Comparison of ENCODE assay signal across 18 mouse cellular contexts in genomic region chr2:24441899-24442298, GRCm38 (mm10). TPM values are rescaled to one million over a fixed set of nuclear protein-coding genes. Genes with fewer than 3 reads are reported as not detected.
"Had no signal": no experiment of that assay in that cellular context is flagged by ENCODE, and none has a peak within 500 bp of the region (broad histone marks: within the 10 kb centered on the region; RNA-seq: fewer than 3 reads in every experiment).

No protein-coding gene starts in this region.

- ATAC-seq: liver, embryonic 12.5 days; midbrain, embryonic 13.5 days had no signal

- H3K4me2 ChIP-seq: limb, embryonic 15.5 days; liver, embryonic 12.5 days; lung, embryonic 15.5 days; midbrain, embryonic 13.5 days; neural tube, embryonic 13.5 days; stomach, embryonic 15.5 days had no signal

- H3K4me1 ChIP-seq: limb, embryonic 15.5 days; liver, embryonic 12.5 days; lung, embryonic 15.5 days; midbrain, embryonic 13.5 days; stomach, embryonic 15.5 days had no signal

- H3K27ac ChIP-seq: limb, embryonic 15.5 days; liver, embryonic 12.5 days; lung, embryonic 15.5 days; midbrain, embryonic 13.5 days; neural tube, embryonic 13.5 days; stomach, embryonic 15.5 days had no signal

- H3K9ac ChIP-seq: limb, embryonic 15.5 days; liver, embryonic 12.5 days; lung, embryonic 15.5 days; midbrain, embryonic 13.5 days; neural tube, embryonic 13.5 days; stomach, embryonic 15.5 days had no signal

- H3K4me3 ChIP-seq: limb, embryonic 15.5 days; liver, embryonic 12.5 days; lung, embryonic 15.5 days; midbrain, embryonic 13.5 days; neural tube, embryonic 13.5 days; stomach, embryonic 15.5 days had no signal

- H3K9me3 ChIP-seq: limb, embryonic 15.5 days; liver, embryonic 12.5 days; lung, embryonic 15.5 days; midbrain, embryonic 13.5 days; neural tube, embryonic 13.5 days; stomach, embryonic 15.5 days had no signal

- DNase-seq: kidney, adult 9 months; kidney, postnatal 14 days; lung, postnatal 14 days; retina, postnatal 1 day; right cerebral cortex, postnatal 4 days; thymus, postnatal 36 days had no signal

- H3K36me3 ChIP-seq: limb, embryonic 15.5 days; liver, embryonic 12.5 days; lung, embryonic 15.5 days; midbrain, embryonic 13.5 days; stomach, embryonic 15.5 days had no signal

- H3K27me3 ChIP-seq: limb, embryonic 15.5 days; liver, embryonic 12.5 days; lung, embryonic 15.5 days; neural tube, embryonic 13.5 days; stomach, embryonic 15.5 days had no signal

RNA-seq across cellular contexts. Expression of gene Pax8, which starts 33.5 kb away (rescaled TPM):
- total RNA-seq: layer of hippocampus, postnatal 25 days; left cerebral cortex, adult 8-10 months; left cerebral cortex, postnatal 25 days; megakaryocyte-erythroid progenitor cell, adult 5-6 weeks had no signal
- polyA plus RNA-seq: limb, embryonic 11.5 days; liver, embryonic 12.5 days; spleen, adult 2 months had no signal
